Mouse (Mus musculus) hindbrain, embryonic 12.5 days (tissue): ENCODE results near the gene Fads2. TPM values are rescaled to one million over a fixed set of nuclear protein-coding genes. Genes with fewer than 3 reads are reported as not detected.

Experiments
- ATAC-seq: fragments of 200-750 bp; cut with Nextera tagmentation; 2 replicates; pipeline ENCODE4 v1.8.0; 2017; ENCODE audit warnings: moderate TSS enrichment; ENCODE audit not compliant: low FRiP score
- H3K27ac ChIP-seq: fragments of 300-500 bp; sonication (generic); 2 replicates; pipeline ENCODE4 v1.5.1; 2016; ENCODE audit warnings: mild to moderate bottlenecking
- H3K27me3 ChIP-seq: fragments of 300-500 bp; sonication (generic); 2 replicates; pipeline ENCODE4 v1.6.1; 2016; ENCODE audit warnings: mild to moderate bottlenecking
- H3K36me3 ChIP-seq: fragments of 300-500 bp; sonication (generic); 2 replicates; pipeline ENCODE4 v1.6.1; 2016; ENCODE audit warnings: mild to moderate bottlenecking
- H3K4me1 ChIP-seq: fragments of 300-500 bp; sonication (generic); 2 replicates; pipeline ENCODE4 v1.6.1; 2016
- H3K4me2 ChIP-seq: fragments of 300-500 bp; sonication (generic); replicated peaks from 2 replicates; pipeline ENCODE4 v1.6.1; 2016; ENCODE audit warnings: mild to moderate bottlenecking
- H3K4me3 ChIP-seq: fragments of 300-500 bp; sonication (generic); 2 replicates; pipeline ENCODE4 v1.5.1; 2016; ENCODE audit warnings: mild to moderate bottlenecking
- H3K9ac ChIP-seq: fragments of 300-500 bp; sonication (generic); 2 replicates; pipeline ENCODE4 v1.6.1; 2016; ENCODE audit warnings: mild to moderate bottlenecking, moderate library complexity
- H3K9me3 ChIP-seq: fragments of 300-500 bp; sonication (generic); replicated peaks from 2 replicates; pipeline ENCODE4 v1.6.1; 2016; ENCODE audit warnings: mild to moderate bottlenecking
- WGBS: fragments of 180-500 bp; shearing (Covaris S2); methylation state at CpG from one replicate; pipeline ENCODE4 v1.1.7; 2016; 5-methylcytosine and 5-hydroxymethylcytosine counted together
- polyA plus RNA-seq: library from polyadenylated mRNA; unstranded; fragments of >200 nt; fragmentation: Nextera tagmentation; extraction: Ambion mirVana; gene quantifications from 2 replicates; pipeline ENCODE4 v1.2.1, GENCODE M21; 2016

The Fads2 gene
- polyA plus RNA-seq, 1 experiment from 2014 or later: 177 TPM

GRCm38 (mm10) chr19:10057486-10058351 lies 43.8 kb downstream of the Fads2 start:
- H3K4me2 ChIP-seq: no peak overlapping the region
- H3K36me3 ChIP-seq: peaks cover 28% of the 10 kb centered on the region
- ATAC-seq: no peak
- H3K4me3 ChIP-seq: no peak overlapping the region
- no peak overlapping the region for H3K9ac ChIP-seq
- H3K9me3 ChIP-seq: no peaks in the 10 kb centered on the region
- no peaks in the 10 kb centered on the region for H3K27me3 ChIP-seq
- WGBS: 70% methylated on average over 11 of the region's 11 CpGs
- H3K27ac ChIP-seq: no peak overlapping the region
- H3K4me1 ChIP-seq: peaks cover 7% of the 10 kb centered on the region

GRCm38 (mm10) chr19:10056686-10057085 lies 44.9 kb downstream of the Fads2 start:
- ATAC-seq: no peak
- WGBS: 95% methylated on average over 3 of the region's 3 CpGs
- peaks cover 18% of the 10 kb centered on the region for H3K36me3 ChIP-seq

GRCm38 (mm10) chr19:10055783-10056660 lies 45.5 kb downstream of the Fads2 start:
- no peaks in the 10 kb centered on the region for H3K27me3 ChIP-seq
- H3K4me2 ChIP-seq: no peak overlapping the region
- ATAC-seq: no peak
- H3K4me3 ChIP-seq: no peak overlapping the region
- no peak overlapping the region for H3K27ac ChIP-seq
- no peaks in the 10 kb centered on the region for H3K9me3 ChIP-seq
- peaks cover 5% of the 10 kb centered on the region for H3K4me1 ChIP-seq
- H3K9ac ChIP-seq: no peak overlapping the region
- 83% methylated on average over 22 of the region's 22 CpGs for WGBS
- peaks cover 12% of the 10 kb centered on the region for H3K36me3 ChIP-seq

More at GRCm38 (mm10) chr19:10056686-10057085, 44.9 kb downstream of the Fads2 start:
- Histone ChIP-seq H3K27me3 (no peaks in the 10 kb centered on the region), H3K4me2 (no peak overlapping the region), H3K27ac (no peak overlapping the region), H3K9me3 (no peaks in the 10 kb centered on the region), H3K9ac (no peak overlapping the region), H3K4me3 (no peak overlapping the region), H3K4me1 (peaks cover 7% of the 10 kb centered on the region)

GRCm38 (mm10) chr19:10055261-10055660 lies 46.3 kb downstream of the Fads2 start:
- H3K4me2 ChIP-seq: no peak overlapping the region
- no peak overlapping the region for H3K27ac ChIP-seq
- ATAC-seq: no peak
- H3K27me3 ChIP-seq: no peaks in the 10 kb centered on the region
- 86% methylated on average over 3 of the region's 3 CpGs for WGBS
- H3K36me3 ChIP-seq: peaks cover 7% of the 10 kb centered on the region; the same call in 1 of the 2 replicates
- no peaks in the 10 kb centered on the region; the same call in 1 of the 2 replicates for H3K4me1 ChIP-seq
- no peak overlapping the region for H3K9ac ChIP-seq
- no peak overlapping the region for H3K4me3 ChIP-seq
- no peaks in the 10 kb centered on the region for H3K9me3 ChIP-seq

- peaks cover 7% of the 10 kb centered on the region; the same call in 1 of the 2 replicates for H3K36me3 ChIP-seq
- no peak overlapping the region for H3K27ac ChIP-seq
- no peaks in the 10 kb centered on the region for H3K9me3 ChIP-seq
- no peaks in the 10 kb centered on the region for H3K27me3 ChIP-seq
- no peak overlapping the region for H3K4me3 ChIP-seq
- no peaks in the 10 kb centered on the region; the same call in 1 of the 2 replicates for H3K4me1 ChIP-seq
- no peak overlapping the region for H3K9ac ChIP-seq
- H3K4me2 ChIP-seq: no peak overlapping the region
- WGBS: 91% methylated on average over 6 of the region's 6 CpGs
- no peak for ATAC-seq
Measured at GRCm38 (mm10) chr19:10054361-10055075, 47.0 kb downstream of the Fads2 start.

GRCm38 (mm10) chr19:10053692-10054260 lies 47.8 kb downstream of the Fads2 start:
- no peak overlapping the region for H3K4me2 ChIP-seq

GRCm38 (mm10) chr19:10052698-10053097 lies 48.8 kb downstream of the Fads2 start:
- WGBS: 91% methylated on average over 4 of the region's 4 CpGs
- ATAC-seq: no peak
- H3K27me3 ChIP-seq: no peaks in the 10 kb centered on the region

More at GRCm38 (mm10) chr19:10053692-10054260, 47.8 kb downstream of the Fads2 start:
- WGBS: 97% methylated on average over 10 of the region's 10 CpGs
- no peaks in the 10 kb centered on the region for H3K9me3 ChIP-seq
- no peak overlapping the region for H3K27ac ChIP-seq
- no peak for ATAC-seq
- H3K9ac ChIP-seq: no peak overlapping the region
- no peak overlapping the region for H3K4me3 ChIP-seq
- no peaks in the 10 kb centered on the region; the same call in 1 of the 2 replicates for H3K4me1 ChIP-seq
- H3K36me3 ChIP-seq: peaks cover 7% of the 10 kb centered on the region; the same call in 1 of the 2 replicates
- no peaks in the 10 kb centered on the region for H3K27me3 ChIP-seq

GRCm38 (mm10) chr19:10050438-10050837 lies 51.1 kb downstream of the Fads2 start:
- no peak overlapping the region for H3K4me3 ChIP-seq
- H3K4me2 ChIP-seq: no peak overlapping the region
- no peaks in the 10 kb centered on the region for H3K27me3 ChIP-seq
- H3K27ac ChIP-seq: no peak overlapping the region
- H3K36me3 ChIP-seq: 0 out of 2 replicates have a peak, but pooled peaks cover 3% of the 10 kb centered on the region
- WGBS: 86% methylated on average over 2 of the region's 2 CpGs
- no peaks in the 10 kb centered on the region; the same call in 1 of the 2 replicates for H3K4me1 ChIP-seq
- H3K9ac ChIP-seq: no peak overlapping the region
- no peaks in the 10 kb centered on the region for H3K9me3 ChIP-seq
- ATAC-seq: no peak

More at GRCm38 (mm10) chr19:10052698-10053097, 48.8 kb downstream of the Fads2 start:
- H3K9ac ChIP-seq: no peak overlapping the region
- no peak overlapping the region for H3K4me3 ChIP-seq
- H3K4me1 ChIP-seq: no peaks in the 10 kb centered on the region; the same call in 1 of the 2 replicates
- no peak overlapping the region for H3K27ac ChIP-seq
- peaks cover 7% of the 10 kb centered on the region; the same call in 1 of the 2 replicates for H3K36me3 ChIP-seq
- no peaks in the 10 kb centered on the region for H3K9me3 ChIP-seq
- no peak overlapping the region for H3K4me2 ChIP-seq

- H3K9ac ChIP-seq: no peak overlapping the region
- no peak overlapping the region for H3K4me2 ChIP-seq
- no peaks in the 10 kb centered on the region; the same call in 1 of the 2 replicates for H3K4me1 ChIP-seq
- H3K9me3 ChIP-seq: no peaks in the 10 kb centered on the region
- no peak overlapping the region for H3K27ac ChIP-seq
- no peaks in the 10 kb centered on the region for H3K27me3 ChIP-seq
- ATAC-seq: no peak
- no peaks in the 10 kb centered on the region for H3K36me3 ChIP-seq
- H3K4me3 ChIP-seq: no peak overlapping the region
Measured at GRCm38 (mm10) chr19:10049533-10049932, 52.0 kb downstream of the Fads2 start.

- ATAC-seq: no peak
- H3K27ac ChIP-seq: no peak overlapping the region
- no peak overlapping the region for H3K4me3 ChIP-seq
- H3K9me3 ChIP-seq: no peaks in the 10 kb centered on the region
- no peaks in the 10 kb centered on the region for H3K36me3 ChIP-seq
- WGBS: 65% methylated on average over 3 of the region's 3 CpGs
- peaks cover 7% of the 10 kb centered on the region for H3K4me1 ChIP-seq
- no peak overlapping the region for H3K9ac ChIP-seq
- no peak overlapping the region for H3K4me2 ChIP-seq
- peaks cover 8% of the 10 kb centered on the region for H3K27me3 ChIP-seq
Measured at GRCm38 (mm10) chr19:10046983-10047382, 54.6 kb downstream of the Fads2 start.

- no peaks in the 10 kb centered on the region for H3K9me3 ChIP-seq
- no peak overlapping the region for H3K4me3 ChIP-seq
- WGBS: 73% methylated on average over 4 of the region's 4 CpGs
- no peak for ATAC-seq
- peaks cover 13% of the 10 kb centered on the region for H3K4me1 ChIP-seq
- H3K36me3 ChIP-seq: no peaks in the 10 kb centered on the region
- no peak overlapping the region for H3K9ac ChIP-seq
- H3K27me3 ChIP-seq: peaks cover 8% of the 10 kb centered on the region
- no peak overlapping the region for H3K4me2 ChIP-seq
- H3K27ac ChIP-seq: no peak overlapping the region
Measured at GRCm38 (mm10) chr19:10046346-10046745, 55.2 kb downstream of the Fads2 start.
